Mouse (Mus musculus) ovary, postnatal 10 days (tissue): ENCODE measurements around the gene Ppp2r3a.
A peak's percentile ranks its signal among the peaks of the same experiment; 100 is the strongest.

Experiments
- DNase-seq: peaks from one replicate; pipeline ENCODE4 v3.0.0; 2022; ENCODE audit warnings: low spot score

Gene Ppp2r3a

GRCm38 (mm10) chr9:101074332-101075021 lies 177.1 kb downstream of the Ppp2r3a start:
- DNase-seq: peak; percentile 56

- DNase-seq: no peak
Measured at GRCm38 (mm10) chr9:101073987-101074331, 177.6 kb downstream of the Ppp2r3a start, which contains the start of gene Msl2. Gene Msl2, plus strand, starts transcription at chr9:101074101.

- DNase-seq: peak; percentile 96
Measured at GRCm38 (mm10) chr9:101073041-101073986, 178.3 kb downstream of the Ppp2r3a start.

- no peak for DNase-seq
Measured at GRCm38 (mm10) chr9:101072506-101072905, 179.1 kb downstream of the Ppp2r3a start.

GRCm38 (mm10) chr9:101069781-101070180 lies 181.8 kb downstream of the Ppp2r3a start:
- DNase-seq: no peak

- DNase-seq: no peak
Measured at GRCm38 (mm10) chr9:101065076-101065602, 186.5 kb downstream of the Ppp2r3a start.

- DNase-seq: no peak
Measured at GRCm38 (mm10) chr9:101062253-101062780, 189.3 kb downstream of the Ppp2r3a start.

- no peak for DNase-seq
Measured at GRCm38 (mm10) chr9:101061035-101061434, 190.6 kb downstream of the Ppp2r3a start.

GRCm38 (mm10) chr9:101057156-101057555 lies 194.4 kb downstream of the Ppp2r3a start:
- no peak for DNase-seq
